Mouse (Mus musculus) ES-Bruce4 (cell line): ENCODE data around the gene Jph2.

ENCODE experiments used
- CTCF ChIP-seq: IDR thresholded peaks from one replicate; pipeline ENCODE4 v1.8.1; 2011; ENCODE audit warnings: low read depth, low read length
- EP300 ChIP-seq: IDR thresholded peaks from 2 replicates; pipeline ENCODE4 v1.6.1; 2011; ENCODE audit warnings: low read depth, low read length; ENCODE audit not compliant: insufficient read depth
- POLR2A ChIP-seq: IDR thresholded peaks from one replicate; pipeline ENCODE4 v1.8.1; 2011; ENCODE audit warnings: low read length; ENCODE audit not compliant: insufficient read depth

DNA sequence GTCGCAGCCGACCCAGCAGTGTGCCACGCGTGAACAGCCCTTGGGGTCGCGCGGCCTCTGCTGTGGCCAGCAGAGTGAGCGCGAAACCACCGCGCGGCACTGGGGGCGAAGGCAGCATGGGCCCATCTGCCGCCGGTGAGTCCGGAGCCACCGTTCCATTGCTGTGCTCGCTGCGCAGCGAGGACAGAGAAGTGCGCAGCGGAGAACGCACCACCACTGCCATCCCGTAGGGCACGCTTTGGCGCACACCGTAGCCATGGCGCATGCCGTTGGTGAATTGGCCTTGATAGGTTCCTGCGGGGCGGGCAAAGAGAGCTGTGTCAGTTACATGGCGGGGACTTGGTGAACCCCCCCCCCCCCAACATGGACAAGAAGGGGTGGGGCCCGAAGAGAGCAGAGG, 21.7 kb downstream of the Jph2 start:
- TF ChIP-seq CTCF (no peak), POLR2A (no peak), EP300 (no peak)
